Mouse (Mus musculus) MEL (cell line): ENCODE data around the gene Gm11239. TPM values are rescaled to one million over a fixed set of nuclear protein-coding genes. Genes with fewer than 3 reads are reported as not detected.

Experiments used
- polyA plus RNA-seq, 2 experiments: library from polyadenylated mRNA; stranded (reverse) in 1 of 2; unstranded in 1 of 2; fragments of >175 nt in 1 of 2; fragments of >200 nt in 1 of 2; gene quantifications; 2 replicates each; pipeline versions ENCODE4 v1.2.1 to v1.2.4; 2012; ENCODE audit warnings: low replicate concordance in 2 of 2, low read depth in 1 of 2; ENCODE audit not compliant: insufficient read length in 2 of 2, insufficient read depth in 1 of 2, missing spikeins in 1 of 2
- total RNA-seq: library from RNA; depleted of rRNA; stranded (reverse); fragments of 300-350 nt; gene quantifications from 2 replicates; pipeline ENCODE4 v1.2.3, GENCODE M21; 2012; rRNA removed

Gm11239 gene
- total and polyA plus RNA-seq, 3 experiments, result not detected

Other genes with a start within 250 kb of the Gm11239 start
- not detected in 2 replicates for gene Gm11238, start 60.5 kb upstream of the Gm11239 start, total RNA-seq
- not detected for gene Gm11238, start 60.5 kb upstream of the Gm11239 start, polyA plus RNA-seq
- not detected in 2 replicates for gene Gm11237, start 45.4 kb upstream of the Gm11239 start, total RNA-seq
- not detected for gene Gm11237, start 45.4 kb upstream of the Gm11239 start, polyA plus RNA-seq
- not detected in 2 replicates for gene Gm11236, start 30.2 kb upstream of the Gm11239 start, total RNA-seq
- gene Gm11236, start 30.2 kb upstream of the Gm11239 start, polyA plus RNA-seq, result not detected
- gene Gm428, start 15.2 kb downstream of the Gm11239 start, total RNA-seq, result not detected in 2 replicates
- not detected for gene Gm428, start 15.2 kb downstream of the Gm11239 start, polyA plus RNA-seq
- gene Rasef, start 122.6 kb downstream of the Gm11239 start, total RNA-seq, result not detected in 2 replicates
- gene Rasef, start 122.6 kb downstream of the Gm11239 start, polyA plus RNA-seq, result not detected
- gene Gm11758, start 207.9 kb downstream of the Gm11239 start, total RNA-seq, result not detected in 2 replicates
- gene Gm11758, start 207.9 kb downstream of the Gm11239 start, polyA plus RNA-seq, result not detected
- gene Gm11757, start 222.8 kb downstream of the Gm11239 start, total RNA-seq, result not detected in 2 replicates
- not detected for gene Gm11757, start 222.8 kb downstream of the Gm11239 start, polyA plus RNA-seq
- gene Gm13871, start 237.6 kb downstream of the Gm11239 start, total RNA-seq, result not detected in 2 replicates
- not detected for gene Gm13871, start 237.6 kb downstream of the Gm11239 start, polyA plus RNA-seq